Mouse (Mus musculus): ENCODE results near the gene Lrrc55.

- no peak for TF ChIP-seq POLR2A (IDR thresholded peaks at IDR 0.05; ENCODE audit: insufficient read depth, low read depth, low read length)
- no peak for TF ChIP-seq CTCF (IDR thresholded peaks at IDR 0.05; ENCODE audit: insufficient read depth, low read depth, low read length)
These were observed 61.9 kb downstream of the Lrrc55 start for GRCm38 (mm10) chr2:85135099-85135498.

Data from olfactory bulb, adult 2 months (tissue).